Mouse (Mus musculus): ENCODE measurements around the gene Tmem91. TPM values are rescaled to one million over a fixed set of nuclear protein-coding genes. Genes with fewer than 3 reads are reported as not detected.

The Tmem91 gene
- polyA plus RNA-seq, 1 experiment: 27.4 TPM

DNA sequence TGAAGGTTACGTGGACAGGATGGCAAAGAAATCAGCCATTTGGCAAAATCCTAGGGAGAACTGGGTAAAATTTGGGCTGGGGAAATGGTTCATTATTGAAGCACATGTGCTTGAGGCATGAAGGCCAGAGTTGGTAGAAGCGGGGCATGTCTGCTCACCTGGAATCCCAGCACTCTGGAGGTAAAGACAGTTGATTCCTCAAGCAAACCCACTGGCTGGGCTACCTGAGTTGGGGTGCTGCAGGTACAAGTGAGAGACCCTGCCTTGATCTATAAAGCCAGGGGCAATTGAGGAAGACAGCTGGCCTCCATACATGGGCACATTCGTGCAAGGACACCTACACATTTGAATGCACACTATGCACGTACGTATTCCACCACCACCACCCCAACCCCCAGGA lies 54.9 kb downstream of the Tmem91 start:
- Histone ChIP-seq H3K4me3 (replicated peaks; ENCODE audit: insufficient read depth, low read depth, low read length) (peak overlapping the region; percentile 82), H3K27ac (ENCODE audit: insufficient read depth, low read length) (no peak overlapping the region), H3K27me3 (ENCODE audit: control insufficient read depth, insufficient read depth, low read length) (no peaks in the 10 kb centered on the region), H3K4me1 (ENCODE audit: control insufficient read depth, insufficient read depth, low read length) (peaks cover 11% of the 10 kb centered on the region)
- WGBS: 89% methylated on average over 5 of the region's 5 CpGs
- DNase-seq: no peak
- TF ChIP-seq POLR2A (IDR thresholded peaks at IDR 0.05; ENCODE audit: borderline replicate concordance, insufficient read depth, low read length) (no peak), CTCF (IDR thresholded peaks at IDR 0.05; ENCODE audit: borderline replicate concordance, insufficient read depth, low read depth, low read length) (no peak)

GRCm38 (mm10) chr7:25619722-25619991 lies 55.3 kb downstream of the Tmem91 start:
- Histone ChIP-seq H3K4me3 (replicated peaks; ENCODE audit: insufficient read depth, low read depth, low read length) (peak overlapping the region; percentile 82), H3K4me1 (ENCODE audit: control insufficient read depth, insufficient read depth, low read length) (peaks cover 7% of the 10 kb centered on the region), H3K27ac (ENCODE audit: insufficient read depth, low read length) (peak overlapping the region; percentile 41; the same call in 1 of the 2 replicates), H3K27me3 (ENCODE audit: control insufficient read depth, insufficient read depth, low read length) (no peaks in the 10 kb centered on the region)
- 25% methylated on average over 5 of the region's 5 CpGs for WGBS
- DNase-seq: no peak
- TF ChIP-seq CTCF (IDR thresholded peaks at IDR 0.05; ENCODE audit: borderline replicate concordance, insufficient read depth, low read depth, low read length): no peak
- TF ChIP-seq POLR2A (IDR thresholded peaks at IDR 0.05; ENCODE audit: borderline replicate concordance, insufficient read depth, low read length): no peak

Other genes with a start within 250 kb of the Tmem91 start
- 3.5 and 4.1 TPM in 2 replicates for gene Ceacam1, start 197.6 kb downstream of the Tmem91 start, polyA plus RNA-seq (2012; rRNA removed)
- 0.38 and 0.57 TPM in 2 replicates for gene Ceacam2, start 135.3 kb downstream of the Tmem91 start, polyA plus RNA-seq (2012; rRNA removed)
- gene Erich4, start 59.3 kb downstream of the Tmem91 start, polyA plus RNA-seq (2012; rRNA removed): 0.11 and 0.13 TPM in 2 replicates
- gene Dmac2, start 55.8 kb downstream of the Tmem91 start, polyA plus RNA-seq (2012; rRNA removed): 109 and 113 TPM in 2 replicates
- 0.52 and 1.0 TPM in 2 replicates for gene B3gnt8, start 48.5 kb downstream of the Tmem91 start, polyA plus RNA-seq (2012; rRNA removed)
- gene Bckdha, start 16.2 kb downstream of the Tmem91 start, polyA plus RNA-seq (2012; rRNA removed): 87.3 and 94.0 TPM in 2 replicates
- gene Exosc5, start 16.0 kb downstream of the Tmem91 start, polyA plus RNA-seq (2012; rRNA removed): 42.3 and 42.8 TPM in 2 replicates
- 36.9 and 37.3 TPM in 2 replicates for gene B9d2, start 5.6 kb upstream of the Tmem91 start, polyA plus RNA-seq (2012; rRNA removed)
- 4.9 and 5.0 TPM in 2 replicates for gene Tgfb1, start 11.8 kb upstream of the Tmem91 start, polyA plus RNA-seq (2012; rRNA removed)
- gene Ccdc97, start 43.9 kb upstream of the Tmem91 start, polyA plus RNA-seq (2012; rRNA removed): 59.3 and 62.7 TPM in 2 replicates
- 48.7 and 49.0 TPM in 2 replicates for gene Hnrnpul1, start 79.6 kb upstream of the Tmem91 start, polyA plus RNA-seq (2012; rRNA removed)
- 23.6 and 27.1 TPM in 2 replicates for gene Axl, start 113.5 kb upstream of the Tmem91 start, polyA plus RNA-seq (2012; rRNA removed)
- gene Cyp2s1, start 141.7 kb upstream of the Tmem91 start, polyA plus RNA-seq (2012; rRNA removed): 7.6 and 10.1 TPM in 2 replicates
- gene Cyp2b10, start 222.5 kb upstream of the Tmem91 start, polyA plus RNA-seq (2012; rRNA removed): not detected in 2 replicates